9 mouse cellular contexts compared by ENCODE assay signal in the genomic region with DNA sequence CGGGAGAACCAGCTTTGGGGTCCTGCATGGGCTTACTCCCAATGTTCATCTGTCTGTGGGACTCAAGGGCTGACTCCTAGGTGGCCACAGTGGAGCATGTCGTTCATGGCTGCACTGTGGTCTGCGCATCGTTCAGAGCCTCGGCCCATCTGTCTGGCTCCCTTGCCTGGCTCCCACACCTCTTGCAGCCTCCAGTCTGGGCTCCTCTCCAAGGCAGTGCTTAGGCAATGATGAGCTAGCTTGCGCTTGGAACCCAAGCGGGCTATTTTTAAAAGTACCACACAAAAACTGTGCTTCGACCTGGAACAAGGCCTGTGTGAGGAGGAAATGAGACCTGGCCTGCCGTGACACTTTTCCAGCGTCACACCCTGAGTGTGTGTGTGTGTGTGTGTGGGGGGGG. TPM values are rescaled to one million over a fixed set of nuclear protein-coding genes. Genes with fewer than 3 reads are reported as not detected.
A peak's percentile ranks its signal among the peaks of the same experiment; 100 is the strongest.
DNase-seq lines count a peak whose midpoint lies in the region; ATAC-seq and TF ChIP-seq lines count a peak whose summit lies in the region.
"Had no signal": no experiment of that assay in that cellular context is flagged by ENCODE, and none has a peak within 500 bp of the region (broad histone marks: within the 10 kb centered on the region; RNA-seq: fewer than 3 reads in every experiment).

No protein-coding gene starts in this region.

- H3K4me1 ChIP-seq in heart, adult 2 months (ENCODE audit: control insufficient read depth, insufficient read depth, low read length) = no peaks in the 10 kb centered on the region
- H3K4me1 ChIP-seq in heart, embryonic 10.5 days = no peaks in the 10 kb centered on the region
- H3K4me1 ChIP-seq in heart, embryonic 16.5 days (ENCODE audit: control insufficient read depth, insufficient read depth, low read length) = no peaks in the 10 kb centered on the region

- WGBS in heart, adult 2 months = 39% methylated on average over 10 of the region's 10 CpGs
- WGBS in heart, embryonic 10.5 days = 78% methylated on average over 10 of the region's 10 CpGs
- WGBS in heart, embryonic 16.5 days = 45% methylated on average over 10 of the region's 10 CpGs

- no peaks in the 10 kb centered on the region for H3K79me2 ChIP-seq in heart, adult 2 months (replicated peaks; ENCODE audit: control insufficient read depth, insufficient read depth, low read length)

- H3K36me3 ChIP-seq in heart, adult 2 months (ENCODE audit: control insufficient read depth, insufficient read depth, low read length) = no peaks in the 10 kb centered on the region
- H3K36me3 ChIP-seq in heart, embryonic 10.5 days = no peaks in the 10 kb centered on the region
- no peaks in the 10 kb centered on the region for H3K36me3 ChIP-seq in heart, embryonic 16.5 days (ENCODE audit: control insufficient read depth, insufficient read depth)

- intact Hi-C loops in heart, adult 2 months (cut with DNase I) = no loop called here
- intact Hi-C loops in left cerebral cortex, postnatal 4 days (cut with DNase I) = no loop called here

- H3K4me3 ChIP-seq in heart, adult 2 months = no peak overlapping the region
- H3K4me3 ChIP-seq in heart, embryonic 10.5 days = no peak overlapping the region
- no peak overlapping the region for H3K4me3 ChIP-seq in heart, embryonic 16.5 days (ENCODE audit: low read length)

- 0 out of 2 replicates have a peak, but pooled peaks have one; percentile 9 for TF ChIP-seq EP300 in heart, adult 2 months (IDR thresholded peaks at IDR 0.05; ENCODE audit: insufficient read depth, low read depth, low read length)

- H3K9ac ChIP-seq in heart, adult 2 months (ENCODE audit: low read depth, low read length) = no peak overlapping the region
- H3K9ac ChIP-seq in heart, embryonic 16.5 days (ENCODE audit: low read length) = no peak overlapping the region
- H3K9ac ChIP-seq: liver, embryonic 14.5 days had no signal

- peak; percentile 51 to 77 for DNase-seq in heart, adult 2 months
- DNase-seq in heart, embryonic 10.5 days (ENCODE audit: low spot score) = no peak
- DNase-seq in cerebellum, adult 9-11 months = peak; percentile 91
- peak; percentile 84 for DNase-seq in left cerebral cortex, postnatal 4 days
- DNase-seq in thymus, postnatal 0 days (ENCODE audit: low spot score) = no peak
- DNase-seq in thymus, adult 18-20 months = no peak

- no peak for TF ChIP-seq POLR2A in heart, adult 2 months (IDR thresholded peaks at IDR 0.05; ENCODE audit: insufficient read depth, low read depth, low read length)

- H3K9me3 ChIP-seq in heart, embryonic 10.5 days = no peaks in the 10 kb centered on the region
- H3K9me3 ChIP-seq in heart, embryonic 16.5 days (replicated peaks; ENCODE audit: control insufficient read depth, low read length) = no peaks in the 10 kb centered on the region

- no peak for TF ChIP-seq CTCF in heart, adult 2 months (IDR thresholded peaks at IDR 0.05)

- H3K4me2 ChIP-seq in heart, embryonic 16.5 days (ENCODE audit: low read depth, low read length) = no peak overlapping the region

- peak; percentile 65; the same call in 1 of the 2 replicates for ATAC-seq in heart, embryonic 16.5 days (replicated peaks; ENCODE audit: extremely low read depth, insufficient read depth, low FRiP score)
- ATAC-seq in megakaryocyte, adult 5-6 weeks (ENCODE audit: poor library complexity, severe bottlenecking) = no peak

- no peak overlapping the region for H3K27ac ChIP-seq in heart, adult 2 months
- no peak overlapping the region for H3K27ac ChIP-seq in heart, embryonic 10.5 days
- H3K27ac ChIP-seq in heart, embryonic 16.5 days (ENCODE audit: low read length) = no peak overlapping the region
- H3K27ac ChIP-seq: liver, embryonic 14.5 days had no signal

- no peaks in the 10 kb centered on the region for H3K27me3 ChIP-seq in heart, adult 2 months (ENCODE audit: control insufficient read depth, insufficient read depth, low read length)
- H3K27me3 ChIP-seq in heart, embryonic 10.5 days (ENCODE audit: insufficient read depth, poor library complexity, severe bottlenecking) = no peaks in the 10 kb centered on the region
- H3K27me3 ChIP-seq in heart, embryonic 16.5 days (ENCODE audit: control insufficient read depth, insufficient read depth, low read length) = no peaks in the 10 kb centered on the region

RNA-seq across cellular contexts. Expression of a gene that starts 21.7 kb away (rescaled TPM):
- 1 to 10 TPM; 5.9 to 6.0 TPM for total RNA-seq in heart, adult 2 months (2021)
- polyA plus RNA-seq in heart, adult 2 months (2012; rRNA removed) = 8.0 and 9.8 TPM in 2 replicates
- polyA plus RNA-seq in heart, embryonic 10.5 days (2016; fragmentation: Nextera tagmentation; extraction: Ambion mirVana) = 0.80 and 0.98 TPM in 2 replicates
- polyA plus RNA-seq in heart, embryonic 16.5 days (2015; fragmentation: Nextera tagmentation; extraction: Ambion mirVana) = 0.44 and 0.66 TPM in 2 replicates
- total RNA-seq in left cerebral cortex, postnatal 4 days (2021) = 100 to 1,000 TPM; 180 TPM
- not detected in 2 replicates for total RNA-seq in megakaryocyte, adult 5-6 weeks (2015)
- not detected in 2 replicates for total RNA-seq in megakaryocyte, adult 5-6 weeks (2017)
- 0.18 and 0.26 TPM in 2 replicates for polyA plus RNA-seq in thymus, postnatal 0 days (2015; fragmentation: Nextera tagmentation; extraction: Ambion mirVana)

RNA-seq across cellular contexts. Expression of a gene that starts 40.8 kb away (rescaled TPM):
- total RNA-seq in heart, adult 2 months (2021) = 10 to 100 TPM; 19.7 to 22.9 TPM
- 19.3 and 19.7 TPM in 2 replicates for polyA plus RNA-seq in heart, adult 2 months (2012; rRNA removed)
- 122 and 154 TPM in 2 replicates for polyA plus RNA-seq in heart, embryonic 10.5 days (2016; fragmentation: Nextera tagmentation; extraction: Ambion mirVana)
- polyA plus RNA-seq in heart, embryonic 16.5 days (2015; fragmentation: Nextera tagmentation; extraction: Ambion mirVana) = 106 and 109 TPM in 2 replicates
- 10 to 100 TPM; 69.0 to 79.9 TPM for total RNA-seq in left cerebral cortex, postnatal 4 days (2021)
- total RNA-seq in megakaryocyte, adult 5-6 weeks (2015) = 52.2 and 52.3 TPM in 2 replicates
- total RNA-seq in megakaryocyte, adult 5-6 weeks (2017) = 67.8 and 102 TPM in 2 replicates
- 207 and 234 TPM in 2 replicates for polyA plus RNA-seq in thymus, postnatal 0 days (2015; fragmentation: Nextera tagmentation; extraction: Ambion mirVana)

Comparison
In these comparisons a context has a peak if more than half of its experiments do, and no peak if none do; other contexts are left out.
1. DNase-seq: peak in heart, adult 2 months (2 of 2), cerebellum, adult 9-11 months (single experiment) and left cerebral cortex, postnatal 4 days (single experiment); none in heart, embryonic 10.5 days (single experiment), thymus, postnatal 0 days (single experiment) and thymus, adult 18-20 months (0 of 2).